Mouse (Mus musculus): ENCODE measurements around the gene 1700080E11Rik. TPM values are rescaled to one million over a fixed set of nuclear protein-coding genes. Genes with fewer than 3 reads are reported as not detected.
"Not testable (repeated sequence)": the region's sequence is repeated elsewhere in the genome, so short reads cannot be mapped to it uniquely, and the experiment has no call there.

Gene 1700080E11Rik
- total RNA-seq (2021): not detected
- long read RNA-seq, experiment 1: 0 reads
- long read RNA-seq, experiment 2: 0 reads

- intact Hi-C loops (cut with DNase I): no loop called here
- Histone ChIP-seq H3K4me3 (no peak within 1 kb of the TSS), H3K27ac (no peak within 1 kb of the TSS)
- no peak for TF ChIP-seq CTCF (IDR thresholded peaks at IDR 0.05)
- no peak for DNase-seq
Measured at GRCm38 (mm10) chr9:105144992-105145391, at the start of gene 1700080E11Rik. 1700080E11Rik (minus strand) TSS chr9:105145092.

- no peak overlapping the region for H3K27ac ChIP-seq
- TF ChIP-seq CTCF (IDR thresholded peaks at IDR 0.05): no peak
- H3K4me3 ChIP-seq: no peak overlapping the region
- no peak for DNase-seq
- intact Hi-C loops (cut with DNase I): no loop called here
Measured at GRCm38 (mm10) chr9:105186725-105187124, 41.8 kb upstream of the 1700080E11Rik start.

GRCm38 (mm10) chr9:105182392-105182791, 37.5 kb upstream of the 1700080E11Rik start:
- DNase-seq: no peak
- TF ChIP-seq CTCF (IDR thresholded peaks at IDR 0.05): no peak
- Histone ChIP-seq H3K4me3 (no peak overlapping the region), H3K27ac (no peak overlapping the region)
- intact Hi-C loops (cut with DNase I): no loop called here

- H3K27ac ChIP-seq: no peak overlapping the region
- intact Hi-C loops (cut with DNase I): loop anchor here (10.0 kb wide), 1 partner anchor 256 kb away; the partner anchor contains the start of genes Aste1 and Nek11
- no peak for TF ChIP-seq CTCF (IDR thresholded peaks at IDR 0.05)
- H3K4me3 ChIP-seq: no peak overlapping the region
- DNase-seq: no peak
Measured at GRCm38 (mm10) chr9:105139204-105139603, 5.7 kb downstream of the 1700080E11Rik start.

GRCm38 (mm10) chr9:105136404-105136803, 8.5 kb downstream of the 1700080E11Rik start:
- intact Hi-C loops (cut with DNase I): loop anchor here (10.0 kb wide), 1 partner anchor 258 kb away; the partner anchor contains the start of genes Aste1 and Nek11
- Histone ChIP-seq H3K4me3 (no peak overlapping the region), H3K27ac (no peak overlapping the region)
- no peak for DNase-seq
- no peak for TF ChIP-seq CTCF (IDR thresholded peaks at IDR 0.05)

GRCm38 (mm10) chr9:105134536-105134935, 10.4 kb downstream of the 1700080E11Rik start:
- DNase-seq: no peak
- no peak for TF ChIP-seq CTCF (IDR thresholded peaks at IDR 0.05)
- Histone ChIP-seq H3K4me3 (no peak overlapping the region), H3K27ac (no peak overlapping the region)
- intact Hi-C loops (cut with DNase I): loop anchor here (10.0 kb wide), 1 partner anchor 260 kb away; the partner anchor contains the start of genes Aste1 and Nek11

- H3K27ac ChIP-seq: peak overlapping the region; percentile 89
- intact Hi-C loops (cut with DNase I): loop anchor here (10.0 kb wide), 1 partner anchor 263 kb away; the partner anchor contains the start of genes Aste1 and Nek11
- no peak for TF ChIP-seq CTCF (IDR thresholded peaks at IDR 0.05)
- DNase-seq: no peak
- peak overlapping the region; percentile 77 for H3K4me3 ChIP-seq
Measured at GRCm38 (mm10) chr9:105132002-105132367, 12.9 kb downstream of the 1700080E11Rik start.

- TF ChIP-seq CTCF (IDR thresholded peaks at IDR 0.05): no peak
- peak within 1 kb of the TSS; percentile 89 for H3K27ac ChIP-seq
- DNase-seq: peak; percentile 94
- intact Hi-C loops (cut with DNase I): loop anchor here (2.0 to 10.0 kb wide), 2 partner anchors 79 to 263 kb away; partner anchors contain the start of genes Aste1, Mrpl3 and Nek11
- peak within 1 kb of the TSS; percentile 77 for H3K4me3 ChIP-seq
Measured at GRCm38 (mm10) chr9:105131253-105132001, 13.5 kb downstream of the 1700080E11Rik start, which contains the start of gene Nudt16. Nudt16 (minus strand) TSS chr9:105131824.

- no peak for TF ChIP-seq CTCF (IDR thresholded peaks at IDR 0.05)
- Histone ChIP-seq H3K27ac (no peak overlapping the region), H3K4me3 (peak overlapping the region; percentile 77; the same call in 1 of the 2 replicates)
- intact Hi-C loops (cut with DNase I): loop anchor here (2.0 to 10.0 kb wide), 2 partner anchors 78 to 264 kb away; partner anchors contain the start of genes Aste1, Mrpl3 and Nek11
- no peak for DNase-seq
Measured at GRCm38 (mm10) chr9:105130331-105130730, 14.6 kb downstream of the 1700080E11Rik start.

- DNase-seq; intact Hi-C loops (cut with DNase I); H3K27ac ChIP-seq; H3K4me3 ChIP-seq: not testable (repeated sequence)
Measured at GRCm38 (mm10) chr9:105125206-105125605, 19.7 kb downstream of the 1700080E11Rik start.

GRCm38 (mm10) chr9:105103893-105104292, 41.0 kb downstream of the 1700080E11Rik start:
- intact Hi-C loops (cut with DNase I): no loop called here
- no peak overlapping the region for H3K27ac ChIP-seq
- H3K4me3 ChIP-seq: no peak overlapping the region
- DNase-seq: no peak
- no peak for TF ChIP-seq CTCF (IDR thresholded peaks at IDR 0.05)

GRCm38 (mm10) chr9:105101911-105102310, 43.0 kb downstream of the 1700080E11Rik start:
- no peak for DNase-seq
- no peak for TF ChIP-seq CTCF (IDR thresholded peaks at IDR 0.05)
- Histone ChIP-seq H3K27ac (no peak overlapping the region), H3K4me3 (no peak overlapping the region)
- intact Hi-C loops (cut with DNase I): no loop called here

All from gastrocnemius, adult 2 months (tissue).